Mouse (Mus musculus) stomach, embryonic 16.5 days (tissue): ENCODE measurements around the gene Gm14137. TPM values are rescaled to one million over a fixed set of nuclear protein-coding genes. Genes with fewer than 3 reads are reported as not detected.

Experiments used
- ATAC-seq: fragments of 200-750 bp; cut with Nextera tagmentation; 2 replicates; pipeline ENCODE4 v1.8.0; 2017; ENCODE audit warnings: moderate number of reproducible peaks, moderate TSS enrichment; ENCODE audit not compliant: insufficient read depth, low FRiP score
- H3K27ac ChIP-seq: fragments of 300-500 bp; sonication (generic); 2 replicates; pipeline ENCODE4 v1.5.1; 2014; ENCODE audit warnings: low read length
- H3K27me3 ChIP-seq: fragments of 300-500 bp; sonication (generic); 2 replicates; pipeline ENCODE4 v1.6.1; 2014; ENCODE audit warnings: low read length, control low read depth, mixed read lengths; ENCODE audit not compliant: control insufficient read depth, insufficient read depth
- H3K36me3 ChIP-seq: fragments of 300-500 bp; sonication (generic); 2 replicates; pipeline ENCODE4 v1.6.1; 2014; ENCODE audit warnings: low read length; ENCODE audit not compliant: control insufficient read depth, insufficient read depth
- H3K4me1 ChIP-seq: fragments of 300-500 bp; sonication (generic); 2 replicates; pipeline ENCODE4 v1.6.1; 2014; ENCODE audit warnings: low read length, control low read depth, mixed read lengths; ENCODE audit not compliant: control insufficient read depth, insufficient read depth
- H3K4me2 ChIP-seq: fragments of 300-500 bp; sonication (generic); 2 replicates; pipeline ENCODE4 v1.6.1; 2014; ENCODE audit warnings: low read depth, low read length, mixed read lengths
- H3K4me3 ChIP-seq: fragments of 300-500 bp; sonication (generic); replicated peaks from 2 replicates; pipeline ENCODE4 v1.5.1; 2014; ENCODE audit warnings: mild to moderate bottlenecking, low read length
- H3K9ac ChIP-seq: fragments of 300-500 bp; sonication (generic); 2 replicates; pipeline ENCODE4 v1.6.1; 2014; ENCODE audit warnings: low read length
- H3K9me3 ChIP-seq: fragments of 300-500 bp; sonication (generic); replicated peaks from 2 replicates; pipeline ENCODE4 v1.6.1; 2016; ENCODE audit warnings: low read length, control low read depth; ENCODE audit not compliant: control insufficient read depth
- WGBS: fragments of 180-500 bp; shearing (Covaris S2); extraction: QIAGEN DNeasy Blood & Tissue Kit; methylation state at CpG from one replicate; pipeline ENCODE4 v1.1.7; 2014; 5-methylcytosine and 5-hydroxymethylcytosine counted together
- polyA plus RNA-seq: library from polyadenylated mRNA; unstranded; fragments of >200 nt; fragmentation: Nextera tagmentation; extraction: Ambion mirVana; gene quantifications from 2 replicates; pipeline ENCODE4 v1.2.1, GENCODE M21; 2015

Gene Gm14137
- polyA plus RNA-seq, 1 experiment from 2014 or later, result 3.6 TPM

DNA sequence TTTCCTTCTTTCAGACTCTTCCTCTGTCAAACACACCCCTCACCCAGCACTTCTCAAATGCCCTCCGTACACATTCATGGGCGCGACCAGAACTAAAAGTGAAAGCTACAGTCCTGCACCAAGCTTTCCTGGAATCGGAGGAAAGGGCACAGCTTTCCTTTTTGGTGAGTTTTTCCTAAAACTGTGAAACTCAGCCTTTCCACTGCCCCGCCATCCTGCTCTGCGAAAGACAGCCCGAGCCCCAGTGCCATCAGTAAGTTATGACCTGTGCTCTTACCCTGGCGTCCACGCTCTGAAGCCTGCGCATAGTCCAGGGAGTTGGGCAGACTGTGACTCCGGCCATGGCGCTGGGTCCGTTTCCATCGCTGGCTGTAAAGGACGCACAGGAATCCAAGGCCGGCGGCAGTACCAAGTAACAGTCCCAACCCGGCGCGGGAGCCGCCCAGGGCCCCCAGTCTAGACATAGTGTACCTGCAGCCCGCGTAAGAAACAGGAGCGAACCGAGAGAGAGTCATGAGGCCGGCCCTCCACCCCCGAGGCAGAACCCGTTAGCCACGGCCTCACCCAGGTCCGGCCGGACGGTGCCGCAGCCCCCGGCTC, 18.1 kb upstream of the Gm14137 start:
- 4% methylated on average over 33 of the region's 34 CpGs for WGBS
- peak; percentile 52 for ATAC-seq

DNA sequence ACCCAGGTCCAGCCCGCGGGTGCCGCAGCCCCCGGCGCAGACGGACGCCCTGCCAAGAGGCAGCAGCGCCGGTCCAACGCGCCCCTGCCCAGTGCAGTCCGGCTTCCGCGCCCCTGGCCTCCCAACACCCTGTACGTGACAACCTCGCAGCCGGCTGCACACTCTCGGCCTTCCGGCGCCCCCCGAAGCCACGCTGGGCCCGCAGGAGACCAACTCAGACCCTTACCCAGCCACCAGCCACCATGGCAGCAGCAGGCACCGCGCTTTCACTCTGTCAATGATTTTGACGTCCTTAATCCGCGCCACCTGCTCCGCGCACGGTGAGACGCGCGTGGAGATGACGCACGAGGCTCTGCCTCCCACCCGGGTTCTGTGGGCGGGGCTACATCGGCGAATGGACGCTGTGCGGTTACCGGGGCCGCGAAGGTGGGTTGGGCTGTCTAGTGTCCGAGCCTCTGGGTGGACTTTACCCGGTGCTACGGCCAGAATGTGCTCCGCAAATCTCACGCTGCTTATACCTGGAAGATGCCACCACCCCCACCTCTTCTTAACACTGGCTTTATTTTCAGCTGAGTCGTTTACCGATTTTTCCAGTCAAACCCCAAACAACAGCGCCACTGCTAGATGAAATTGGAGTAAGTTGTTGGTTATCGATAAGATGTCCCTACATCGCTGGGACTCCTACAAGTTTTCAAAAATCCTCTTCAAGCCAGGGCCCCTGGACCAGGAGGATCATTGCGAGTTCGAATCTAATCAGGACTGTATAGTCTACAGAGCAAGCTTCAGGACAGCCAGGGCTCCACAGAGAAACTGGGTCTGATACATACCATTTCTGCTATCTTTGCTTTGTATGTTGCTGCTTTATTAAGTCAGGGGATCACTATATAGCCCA, 17.4 kb upstream of the Gm14137 start, which contains the start of gene Rmdn3:
Gene Rmdn3 (minus strand): TSS at position 354 of the 892 bp plus-strand sequence.
- H3K4me2 ChIP-seq, result peak within 1 kb of the TSS; percentile 68
- H3K4me1 ChIP-seq, result peaks cover 8% of the 10 kb centered on the region; the same call in 1 of the 2 replicates
- no peaks in the 10 kb centered on the region for H3K27me3 ChIP-seq
- no peak within 1 kb of the TSS for H3K27ac ChIP-seq
- H3K4me3 ChIP-seq, result peak within 1 kb of the TSS; percentile 90
- WGBS, result under 1% methylated on average over 57 of the region's 57 CpGs
- H3K36me3 ChIP-seq, result 0 out of 2 replicates have a peak, but pooled peaks cover 4% of the 10 kb centered on the region
- H3K9ac ChIP-seq, result peak within 1 kb of the TSS; percentile 91
- peak; percentile 89 for ATAC-seq
- H3K9me3 ChIP-seq, result no peaks in the 10 kb centered on the region

More for the DNA sequence above, 18.1 kb upstream of the Gm14137 start:
- Histone ChIP-seq H3K36me3 (0 out of 2 replicates have a peak, but pooled peaks cover 4% of the 10 kb centered on the region), H3K4me2 (peak overlapping the region; percentile 68), H3K9me3 (no peaks in the 10 kb centered on the region), H3K4me1 (peaks cover 8% of the 10 kb centered on the region; the same call in 1 of the 2 replicates), H3K27me3 (no peaks in the 10 kb centered on the region), H3K4me3 (peak overlapping the region; percentile 90), H3K9ac (peak overlapping the region; percentile 91), H3K27ac (no peak overlapping the region)

DNA sequence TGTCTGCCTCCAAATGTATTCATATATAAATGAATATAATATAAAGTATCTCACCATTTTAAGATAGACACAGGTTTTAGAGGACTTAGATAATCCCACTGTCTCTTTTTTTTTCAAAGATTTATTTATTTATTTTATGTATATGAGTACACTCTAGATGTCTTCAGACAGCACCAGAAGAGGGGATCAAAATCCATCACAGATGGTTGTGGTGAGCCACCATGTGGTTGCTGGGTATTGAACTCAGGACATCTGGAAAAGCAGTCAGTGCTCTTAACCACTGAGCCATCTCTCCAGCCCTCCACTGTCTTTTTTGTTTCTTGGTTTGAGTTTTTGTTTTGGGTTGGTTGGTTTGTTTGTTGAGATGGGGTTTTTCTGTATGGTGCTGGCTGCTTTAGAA, 16.5 kb upstream of the Gm14137 start:
- Histone ChIP-seq H3K4me1 (peaks cover 8% of the 10 kb centered on the region; the same call in 1 of the 2 replicates), H3K27me3 (no peaks in the 10 kb centered on the region), H3K27ac (no peak overlapping the region), H3K4me3 (no peak overlapping the region), H3K4me2 (no peak overlapping the region), H3K9ac (no peak overlapping the region), H3K9me3 (no peaks in the 10 kb centered on the region), H3K36me3 (0 out of 2 replicates have a peak, but pooled peaks cover 4% of the 10 kb centered on the region)
- ATAC-seq, result no peak

DNA sequence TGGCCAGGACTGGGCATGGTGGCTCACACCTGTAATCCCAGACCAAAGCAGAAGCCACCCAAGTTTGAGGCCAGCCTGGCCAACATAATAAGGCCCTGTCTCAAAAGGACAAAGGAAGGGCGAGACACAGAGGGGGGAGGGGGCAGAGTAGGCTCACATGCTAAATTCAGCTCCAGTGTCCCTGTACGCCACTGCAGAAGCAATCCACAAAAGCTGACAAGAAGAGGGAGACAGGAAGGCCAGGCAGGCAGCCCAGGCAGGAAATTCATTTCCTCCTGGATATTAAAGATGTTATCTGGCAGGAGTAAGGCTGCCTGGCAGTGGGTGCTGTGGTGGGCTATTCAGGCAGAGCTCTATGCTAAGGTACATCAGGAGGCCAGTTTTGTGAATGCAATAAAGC, 13.1 kb upstream of the Gm14137 start:
- WGBS, result 51% methylated on average over 2 of the region's 2 CpGs
- Histone ChIP-seq H3K9me3 (no peaks in the 10 kb centered on the region), H3K4me1 (no peaks in the 10 kb centered on the region; the same call in 1 of the 2 replicates), H3K36me3 (no peaks in the 10 kb centered on the region), H3K4me2 (no peak overlapping the region), H3K27me3 (no peaks in the 10 kb centered on the region), H3K9ac (no peak overlapping the region), H3K4me3 (no peak overlapping the region), H3K27ac (no peak overlapping the region)
- ATAC-seq, result no peak

DNA sequence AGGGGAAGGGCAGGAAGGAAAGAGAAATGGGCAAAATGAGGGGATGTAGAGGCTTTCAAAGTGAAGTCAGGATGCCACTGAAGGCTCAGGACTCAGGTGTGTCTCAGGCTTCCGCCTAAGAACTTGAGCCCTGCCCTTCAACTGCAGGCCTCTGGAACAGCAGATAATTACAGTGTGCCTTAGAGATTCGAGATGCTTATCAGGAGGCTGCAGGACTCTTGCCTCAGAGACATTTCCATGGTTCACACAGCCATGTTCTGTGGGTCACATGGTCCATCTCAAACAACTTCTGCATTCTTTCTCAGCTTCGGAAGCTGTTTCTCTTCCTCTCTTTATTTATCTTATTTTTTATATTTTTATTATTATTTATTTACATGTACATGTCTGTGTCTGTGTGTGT, 11.2 kb upstream of the Gm14137 start:
- H3K4me1 ChIP-seq, result peaks cover 8% of the 10 kb centered on the region
- H3K9me3 ChIP-seq, result no peaks in the 10 kb centered on the region
- 46% methylated on average over 3 of the region's 3 CpGs for WGBS
- no peaks in the 10 kb centered on the region for H3K36me3 ChIP-seq
- ATAC-seq, result no peak
- no peak overlapping the region for H3K4me2 ChIP-seq
- no peak overlapping the region for H3K27ac ChIP-seq
- H3K27me3 ChIP-seq, result no peaks in the 10 kb centered on the region
- no peak overlapping the region for H3K9ac ChIP-seq
- H3K4me3 ChIP-seq, result no peak overlapping the region

DNA sequence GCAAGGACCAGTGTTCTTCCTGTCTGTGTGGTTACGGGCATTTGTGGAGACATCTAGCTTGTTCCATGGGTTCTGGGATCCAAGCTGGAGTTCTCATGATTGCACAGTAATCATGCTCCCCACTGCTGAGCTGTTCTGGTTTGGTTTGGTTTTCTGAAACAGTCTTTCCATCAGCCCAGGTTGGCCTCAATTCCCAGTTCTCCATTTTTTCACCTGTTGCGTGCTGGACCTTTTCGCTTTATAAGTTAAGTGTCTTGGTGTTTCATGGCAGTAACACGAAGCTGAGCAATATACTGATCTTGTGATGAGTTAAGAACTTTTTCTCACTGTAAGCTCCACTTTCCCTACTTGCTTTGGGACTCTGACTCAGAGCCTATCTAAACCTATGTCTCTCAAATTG, 10.3 kb upstream of the Gm14137 start:
- 88% methylated on average over 4 of the region's 4 CpGs for WGBS
- H3K9me3 ChIP-seq, result no peaks in the 10 kb centered on the region
- no peak overlapping the region for H3K4me2 ChIP-seq
- H3K36me3 ChIP-seq, result no peaks in the 10 kb centered on the region
- H3K27me3 ChIP-seq, result no peaks in the 10 kb centered on the region
- ATAC-seq, result no peak
- peaks cover 8% of the 10 kb centered on the region for H3K4me1 ChIP-seq
- no peak overlapping the region for H3K9ac ChIP-seq
- H3K27ac ChIP-seq, result no peak overlapping the region
- no peak overlapping the region for H3K4me3 ChIP-seq

DNA sequence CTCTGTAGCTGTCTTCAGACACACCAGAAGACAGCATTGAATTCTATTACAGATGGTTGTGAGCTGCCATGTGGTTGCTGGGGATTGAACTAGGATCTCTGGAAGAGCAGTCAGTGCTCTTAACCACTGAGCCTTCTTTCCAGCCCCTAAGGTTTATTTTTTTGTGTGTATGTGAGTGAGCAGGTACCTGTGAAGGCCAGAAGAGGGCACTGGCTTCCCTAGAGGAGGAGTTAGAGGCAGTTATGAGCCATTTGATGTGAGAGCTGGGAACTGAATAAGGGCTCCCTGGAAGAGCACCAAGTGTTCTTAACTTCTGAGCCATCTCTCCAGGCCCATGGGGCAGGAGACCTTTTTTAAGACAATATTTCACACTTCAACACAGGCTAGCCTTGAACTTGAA, 8.9 kb upstream of the Gm14137 start:
- ATAC-seq, result no peak
- H3K36me3 ChIP-seq, result no peaks in the 10 kb centered on the region
- H3K27me3 ChIP-seq, result no peaks in the 10 kb centered on the region
- H3K9ac ChIP-seq, result no peak overlapping the region
- no peaks in the 10 kb centered on the region for H3K9me3 ChIP-seq
- H3K4me1 ChIP-seq, result peaks cover 8% of the 10 kb centered on the region
- no peak overlapping the region for H3K4me2 ChIP-seq
- no peak overlapping the region for H3K4me3 ChIP-seq
- no peak overlapping the region for H3K27ac ChIP-seq

DNA sequence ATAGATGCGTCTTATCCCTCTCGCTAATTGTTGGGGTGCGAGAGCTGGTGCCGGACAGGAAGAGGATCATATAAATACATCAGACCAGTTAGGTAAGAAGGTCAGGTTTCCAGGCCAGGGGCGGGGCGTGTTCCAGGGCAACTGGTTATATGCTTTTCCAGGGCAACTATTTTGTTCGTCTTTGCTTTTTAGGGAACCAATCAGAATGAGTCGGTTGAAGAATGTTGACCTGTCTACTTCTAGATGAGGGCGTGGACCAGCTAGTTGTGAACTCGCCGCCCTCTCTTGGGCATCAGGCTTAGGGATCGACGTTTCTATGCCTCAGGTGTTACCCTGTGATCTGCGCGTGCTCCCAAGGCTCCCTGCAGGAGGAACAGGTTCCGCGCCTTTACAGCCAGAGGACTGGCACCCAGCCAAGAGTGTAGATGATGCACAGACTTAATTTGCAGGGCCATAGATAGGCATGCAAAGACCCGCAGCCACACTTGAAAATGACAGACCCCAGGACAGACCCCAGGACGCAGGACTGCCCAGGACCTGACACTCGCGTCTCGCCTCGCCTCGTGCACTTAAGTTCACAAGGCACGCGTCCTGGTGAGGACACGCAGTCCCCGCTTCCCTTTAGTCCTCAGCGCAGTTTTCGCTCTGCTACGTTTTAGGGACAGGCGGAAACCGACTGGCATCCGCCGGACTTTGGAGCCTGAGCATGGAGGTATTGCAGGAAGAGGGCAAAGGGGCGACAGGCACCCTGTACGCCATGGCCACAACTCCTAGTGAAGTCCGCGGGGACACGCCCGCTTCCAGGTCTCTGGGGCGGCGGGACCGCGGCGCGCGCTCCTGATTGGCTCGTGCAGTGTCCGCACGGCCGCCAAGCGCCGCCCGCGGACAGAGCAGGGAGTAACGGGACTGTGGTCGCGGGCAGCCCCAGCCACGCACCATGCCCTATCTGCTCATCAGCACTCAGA, 7.1 kb upstream of the Gm14137 start, which contains the start of gene Gchfr:
Gene Gchfr (plus strand): TSS at position 873 of the 965 bp plus-strand sequence.
- Histone ChIP-seq H3K27ac (peak within 1 kb of the TSS; percentile 16; the same call in 1 of the 2 replicates), H3K9me3 (no peaks in the 10 kb centered on the region), H3K27me3 (no peaks in the 10 kb centered on the region), H3K4me1 (peaks cover 8% of the 10 kb centered on the region), H3K36me3 (no peaks in the 10 kb centered on the region; the same call in 1 of the 2 replicates), H3K4me3 (peak within 1 kb of the TSS; percentile 63), H3K9ac (peak within 1 kb of the TSS; percentile 67), H3K4me2 (peak within 1 kb of the TSS; percentile 100)
- under 1% methylated on average over 60 of the region's 60 CpGs for WGBS
- peak; percentile 81 for ATAC-seq
